Comparison of ENCODE assay signal across 25 mouse cellular contexts in the genomic region with DNA sequence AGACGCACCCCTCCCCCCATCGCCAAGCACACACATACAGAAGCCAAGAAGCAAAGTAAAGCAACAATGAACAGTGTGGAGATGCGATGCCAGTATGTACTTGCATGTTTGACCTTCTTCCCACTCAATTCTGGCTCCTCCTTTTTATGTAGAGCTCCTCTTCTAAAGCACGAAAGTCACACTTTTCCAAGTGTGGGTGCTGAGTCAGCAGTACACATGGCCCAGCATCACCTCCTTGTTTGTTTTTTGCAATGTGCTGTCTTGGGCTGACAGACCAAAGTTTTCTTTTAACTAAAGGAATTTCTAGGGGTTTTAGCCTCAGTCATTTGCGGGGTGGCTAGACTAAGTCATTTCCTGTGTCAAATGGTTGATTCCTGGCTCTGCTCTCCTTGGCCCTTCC. TPM values are rescaled to one million over a fixed set of nuclear protein-coding genes. Genes with fewer than 3 reads are reported as not detected.
DNase-seq lines count a peak whose midpoint lies in the region; ATAC-seq and TF ChIP-seq lines count a peak whose summit lies in the region.
"Had no signal": no experiment of that assay in that cellular context is flagged by ENCODE, and none has a peak within 500 bp of the region (broad histone marks: within the 10 kb centered on the region; RNA-seq: fewer than 3 reads in every experiment).

No protein-coding gene starts in this region.

- H3K9me3 ChIP-seq in kidney, postnatal 0 days (replicated peaks; ENCODE audit: low read length), result no peaks in the 10 kb centered on the region
- no peaks in the 10 kb centered on the region for H3K9me3 ChIP-seq in MEL (replicated peaks; ENCODE audit: insufficient read depth, low read length)
- H3K9me3 ChIP-seq: forebrain, embryonic 12.5 days; forebrain, embryonic 15.5 days; heart, embryonic 15.5 days; hindbrain, embryonic 15.5 days had no signal

- no peak for ATAC-seq in kidney, postnatal 0 days (replicated peaks; ENCODE audit: low FRiP score, low read depth)
- ATAC-seq: forebrain, embryonic 15.5 days; intestine, postnatal 0 days; Patski had no signal

- no peak for TF ChIP-seq CTCF in kidney, postnatal 0 days (IDR thresholded peaks at IDR 0.05; ENCODE audit: low read depth)
- no peak for TF ChIP-seq CTCF in kidney, adult 2 months (conservative IDR thresholded peaks at IDR 0.05; ENCODE audit: insufficient read depth, insufficient read length, low read depth, low read length)
- no peak for TF ChIP-seq CTCF in MEL (IDR thresholded peaks at IDR 0.05 in 2 of 3, conservative IDR thresholded peaks at IDR 0.05 in 1 of 3; ENCODE audit: control insufficient read depth in 1 of 3, insufficient read depth in 1 of 3, low read depth in 2 of 3, low read length in 3 of 3, poor library complexity in 1 of 3, severe bottlenecking in 1 of 3)

- H3K79me2 ChIP-seq in MEL (ENCODE audit: control insufficient read depth, insufficient read depth, low read length, poor library complexity), result no peaks in the 10 kb centered on the region

- TF ChIP-seq EP300 in MEL (IDR thresholded peaks at IDR 0.05; ENCODE audit: low read depth in 1 of 2, low read length in 2 of 2), result no peak

- no peak for TF ChIP-seq POLR2A in kidney, adult 2 months (IDR thresholded peaks at IDR 0.05; ENCODE audit: low read depth, low read length)
- no peak for TF ChIP-seq POLR2A in MEL (IDR thresholded peaks at IDR 0.05; ENCODE audit: control insufficient read depth in 1 of 2, insufficient read depth in 1 of 2, low read depth in 1 of 2, low read length in 2 of 2, poor library complexity in 1 of 2)

- DNase-seq in kidney, postnatal 0 days (ENCODE audit: low spot score), result peak; percentile 12
- DNase-seq in kidney, adult 2 months, result no peak
- no peak for DNase-seq in MEL (ENCODE audit: low read depth, low spot score)
- DNase-seq in forelimb bud, embryonic 11.5 days (ENCODE audit: low read depth, low spot score), result peak; percentile 25
- DNase-seq in yolk sac, embryonic 10.5 days (ENCODE audit: low spot score), result peak; percentile 24
- DNase-seq in gastrocnemius, adult 8-10 months (ENCODE audit: low spot score in 2 of 2), result no peak
- DNase-seq in adrenal gland, postnatal 10 days, result no peak
- DNase-seq in heart, postnatal 4 days, result no peak
- DNase-seq: adrenal gland, postnatal 25 days; cerebellum, adult 11-12 months; cerebellum, adult 8-10 months; cerebellum, postnatal 10 days; cerebellum, postnatal 36 days; embryo, embryonic 11 days; gastrocnemius, postnatal 25 days; heart, adult 18-20 months; heart, postnatal 10 days; heart, postnatal 36 days had no signal

- TF ChIP-seq RAD21 in MEL (IDR thresholded peaks at IDR 0.05; ENCODE audit: low read depth, low read length), result no peak

- no peak overlapping the region for H3K9ac ChIP-seq in kidney, postnatal 0 days (ENCODE audit: low read depth, low read length)
- H3K9ac ChIP-seq in MEL (ENCODE audit: control insufficient read depth, low read depth, low read length, poor library complexity, severe bottlenecking), result no peak overlapping the region
- H3K9ac ChIP-seq: forebrain, embryonic 12.5 days; forebrain, embryonic 15.5 days; heart, embryonic 12.5 days; heart, embryonic 15.5 days; hindbrain, embryonic 15.5 days had no signal

- no peak overlapping the region for H3K27ac ChIP-seq in kidney, postnatal 0 days
- no peak overlapping the region for H3K27ac ChIP-seq in kidney, adult 2 months (ENCODE audit: insufficient read depth, low read depth, low read length)
- H3K27ac ChIP-seq in MEL (ENCODE audit: control insufficient read depth, low read depth, low read length), result no peak overlapping the region
- H3K27ac ChIP-seq: forebrain, embryonic 12.5 days; forebrain, embryonic 15.5 days; heart, embryonic 15.5 days; hindbrain, embryonic 15.5 days had no signal

- no peaks in the 10 kb centered on the region for H3K36me3 ChIP-seq in kidney, postnatal 0 days (ENCODE audit: insufficient read depth, low read length)
- H3K36me3 ChIP-seq in kidney, adult 2 months (ENCODE audit: control insufficient read depth, insufficient read depth, low read length), result no peaks in the 10 kb centered on the region
- H3K36me3 ChIP-seq in MEL (ENCODE audit: control insufficient read depth in 1 of 2, insufficient read depth in 2 of 2, low read length in 2 of 2), result no peaks in the 10 kb centered on the region
- H3K36me3 ChIP-seq: forebrain, embryonic 12.5 days; forebrain, embryonic 15.5 days; heart, embryonic 12.5 days; heart, embryonic 15.5 days; hindbrain, embryonic 15.5 days had no signal

- H3K27me3 ChIP-seq in kidney, postnatal 0 days (ENCODE audit: insufficient read depth, low read length), result no peaks in the 10 kb centered on the region
- H3K27me3 ChIP-seq in kidney, adult 2 months (replicated peaks; ENCODE audit: control insufficient read depth, insufficient read depth, low read length), result no peaks in the 10 kb centered on the region
- H3K27me3 ChIP-seq in MEL (ENCODE audit: control insufficient read depth in 1 of 2, insufficient read depth in 2 of 2, low read length in 2 of 2), result peaks cover 2 to 4% of the 10 kb centered on the region in 2 experiments
- H3K27me3 ChIP-seq: forebrain, embryonic 15.5 days; heart, embryonic 12.5 days; heart, embryonic 15.5 days; hindbrain, embryonic 15.5 days had no signal

- no peak overlapping the region for H3K4me3 ChIP-seq in kidney, postnatal 0 days (replicated peaks; ENCODE audit: low read depth, low read length)
- no peak overlapping the region for H3K4me3 ChIP-seq in kidney, adult 2 months (ENCODE audit: insufficient read depth, low read depth, low read length)
- no peak overlapping the region for H3K4me3 ChIP-seq in MEL (ENCODE audit: control insufficient read depth in 1 of 2, insufficient read depth in 1 of 2, low read depth in 2 of 2, low read length in 2 of 2)
- H3K4me3 ChIP-seq: forebrain, embryonic 12.5 days; forebrain, embryonic 15.5 days; heart, embryonic 12.5 days; heart, embryonic 15.5 days; hindbrain, embryonic 15.5 days had no signal

- 70% methylated on average over 5 of the region's 5 CpGs for WGBS in kidney, postnatal 0 days
- WGBS in kidney, adult 2 months, result 76% methylated on average over 5 of the region's 5 CpGs

- H3K4me1 ChIP-seq in kidney, postnatal 0 days (replicated peaks; ENCODE audit: insufficient read depth, low read length), result no peaks in the 10 kb centered on the region
- no peaks in the 10 kb centered on the region for H3K4me1 ChIP-seq in kidney, adult 2 months (ENCODE audit: control insufficient read depth, insufficient read depth, low read length)
- no peaks in the 10 kb centered on the region for H3K4me1 ChIP-seq in MEL (ENCODE audit: control insufficient read depth in 1 of 2, insufficient read depth in 2 of 2, low read length in 2 of 2)
- H3K4me1 ChIP-seq: forebrain, embryonic 12.5 days; forebrain, embryonic 15.5 days; heart, embryonic 12.5 days; heart, embryonic 15.5 days; hindbrain, embryonic 15.5 days had no signal

- H3K4me2 ChIP-seq in kidney, postnatal 0 days (ENCODE audit: low read length), result no peak overlapping the region
- H3K4me2 ChIP-seq: forebrain, embryonic 12.5 days; forebrain, embryonic 15.5 days; heart, embryonic 12.5 days; heart, embryonic 15.5 days; hindbrain, embryonic 15.5 days had no signal

TF ChIP-seq in MEL, 35 proteins besides CTCF, POLR2A, EP300 and RAD21:
- peak; percentile 74; the same call in 1 of the 2 replicates for TF ChIP-seq MAFK (IDR thresholded peaks at IDR 0.05; ENCODE audit: borderline replicate concordance, low read depth, low read length)
- no peak for TF ChIP-seq MYB (IDR thresholded peaks at IDR 0.05; ENCODE audit: low read depth, low read length)
- no peak for TF ChIP-seq NRF1 (IDR thresholded peaks at IDR 0.05; ENCODE audit: insufficient read depth, low read depth, low read length, poor library complexity, severe bottlenecking)
- no peak for TF ChIP-seq ZKSCAN1 (IDR thresholded peaks at IDR 0.05; ENCODE audit: low read depth, low read length)

RNA-seq across cellular contexts. Expression of a gene that starts 48.5 kb away (rescaled TPM):
- polyA plus RNA-seq in kidney, postnatal 0 days (2015; fragmentation: Nextera tagmentation; extraction: Ambion mirVana), result 59.0 and 66.7 TPM in 2 replicates
- polyA plus RNA-seq in kidney, adult 2 months (2012; rRNA removed), result 6.2 TPM in 2 replicates
- 15.3 and 16.5 TPM in 2 replicates for total RNA-seq in MEL (2012; rRNA removed)
- polyA plus RNA-seq in MEL (2012; ENCODE audit: insufficient read depth in 1 of 2, insufficient read length in 2 of 2, low read depth in 1 of 2, low replicate concordance in 2 of 2, missing spikeins in 1 of 2), result 1 to 10 TPM in 1 of 2 experiments, not detected in 1; 8.2 TPM
- total RNA-seq in gastrocnemius, adult 8-10 months (2022), result 1 to 10 TPM; 3.3 to 4.6 (median 3.7) TPM
- total RNA-seq in adrenal gland, postnatal 10 days (2021), result 10 to 100 TPM; 42.5 to 47.2 TPM
- 10 to 100 TPM; 37.8 to 41.6 TPM for total RNA-seq in heart, postnatal 4 days (2021)

Comparison
In these comparisons a context has a peak if more than half of its experiments do, and no peak if none do; other contexts are left out.
1. DNase-seq: peak in kidney, postnatal 0 days (single experiment), forelimb bud, embryonic 11.5 days (single experiment) and yolk sac, embryonic 10.5 days (single experiment); none in kidney, adult 2 months (single experiment), MEL (single experiment), gastrocnemius, adult 8-10 months (0 of 2), adrenal gland, postnatal 10 days (single experiment) and heart, postnatal 4 days (single experiment).